Mouse (Mus musculus) spleen, postnatal 4 days (tissue): Measurements from ENCODE around the gene Spop.

Source experiments
- DNase-seq, 2 experiments: peaks; one replicate each; pipeline ENCODE4 v3.0.0; 2022; ENCODE audit warnings: low spot score in 2 of 2

Spop gene

DNA sequence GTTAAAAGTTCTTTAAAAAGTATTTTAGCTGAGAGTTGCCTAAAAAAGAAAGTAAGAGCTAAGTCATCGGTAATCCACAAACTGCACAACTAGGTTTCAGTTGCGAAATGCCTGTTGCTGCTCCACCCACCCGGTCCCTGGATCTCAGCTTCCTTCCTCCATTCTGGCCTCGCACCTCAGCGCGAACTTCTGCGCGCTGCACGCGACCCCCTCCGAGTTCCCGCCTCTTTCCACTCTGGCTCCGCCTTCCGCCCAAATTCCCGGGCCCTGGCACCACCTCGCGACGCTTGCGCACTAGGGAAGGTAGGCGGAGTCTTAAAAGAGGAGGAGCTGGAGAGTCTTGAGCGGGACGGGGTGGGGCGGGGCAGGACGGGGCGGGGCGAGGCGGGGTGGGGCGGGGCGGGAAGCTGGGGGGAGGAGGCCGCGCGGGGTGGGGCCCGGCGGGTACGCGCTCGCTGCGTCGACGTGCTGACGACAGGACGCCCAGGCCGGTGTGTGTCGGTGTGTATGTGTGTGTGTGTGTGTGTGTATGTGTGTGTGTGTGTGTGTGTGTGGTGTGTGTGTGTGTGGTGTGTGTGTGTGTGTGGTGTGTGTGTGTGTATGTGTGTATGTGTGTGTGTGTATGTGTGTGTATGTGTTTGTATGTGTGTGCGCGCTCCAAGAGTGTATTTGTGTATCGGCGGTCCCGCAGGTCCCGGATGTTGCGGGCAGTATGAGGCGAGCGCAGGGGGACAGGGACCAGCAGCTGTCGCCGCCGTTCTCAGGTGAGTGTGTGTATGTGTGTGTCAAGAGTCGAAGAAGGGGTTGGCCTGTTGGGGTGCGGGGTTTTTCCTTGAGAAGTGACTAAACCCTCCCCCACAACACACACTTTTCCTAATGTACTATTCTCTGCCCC, at the start of gene Spop:
Gene Spop (plus strand): TSS at position 440 of the 895 bp plus-strand sequence.
- DNase-seq, result peak; percentile 94

DNA sequence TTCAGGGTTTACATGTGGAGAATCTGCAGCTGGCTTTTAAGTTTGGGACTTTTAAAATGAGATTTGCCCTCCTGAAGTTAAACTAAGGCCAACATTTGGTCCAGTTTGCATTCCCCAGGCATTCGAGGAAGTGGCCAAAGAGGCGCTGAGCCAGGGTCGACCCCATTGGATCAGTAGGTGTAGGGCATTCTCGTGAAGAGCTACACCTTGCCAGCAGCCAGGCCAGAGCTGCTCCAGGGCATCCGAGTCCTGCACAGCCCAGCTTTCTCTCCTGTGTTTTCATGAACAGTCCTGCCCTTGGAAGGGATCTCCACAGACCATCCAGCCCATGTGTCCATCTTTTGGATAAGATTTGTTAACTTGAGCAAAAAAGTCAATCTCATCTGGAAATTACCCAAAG, 49.5 kb upstream of the Spop start:
- no peak for DNase-seq

DNA sequence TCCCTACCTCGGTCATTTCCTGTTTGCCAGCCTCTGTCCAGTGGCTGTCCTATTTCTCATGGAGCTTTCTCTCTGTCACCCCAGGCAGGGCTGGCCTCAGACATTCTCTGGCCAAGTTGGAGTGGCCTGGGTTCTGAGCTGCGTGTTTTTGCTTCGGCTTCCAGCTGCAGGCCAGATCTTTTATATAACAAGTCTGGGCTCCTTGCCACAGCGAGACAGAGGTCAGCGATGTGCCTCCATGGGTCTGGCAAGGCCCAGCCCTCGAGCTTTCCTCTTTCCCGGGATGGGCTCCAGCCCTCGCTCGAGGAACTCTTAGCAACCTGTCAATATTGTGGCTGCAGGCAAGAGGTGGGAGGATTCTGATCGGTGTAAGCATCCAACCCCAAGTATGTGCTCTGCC, 48.3 kb upstream of the Spop start:
- DNase-seq, result no peak

DNA sequence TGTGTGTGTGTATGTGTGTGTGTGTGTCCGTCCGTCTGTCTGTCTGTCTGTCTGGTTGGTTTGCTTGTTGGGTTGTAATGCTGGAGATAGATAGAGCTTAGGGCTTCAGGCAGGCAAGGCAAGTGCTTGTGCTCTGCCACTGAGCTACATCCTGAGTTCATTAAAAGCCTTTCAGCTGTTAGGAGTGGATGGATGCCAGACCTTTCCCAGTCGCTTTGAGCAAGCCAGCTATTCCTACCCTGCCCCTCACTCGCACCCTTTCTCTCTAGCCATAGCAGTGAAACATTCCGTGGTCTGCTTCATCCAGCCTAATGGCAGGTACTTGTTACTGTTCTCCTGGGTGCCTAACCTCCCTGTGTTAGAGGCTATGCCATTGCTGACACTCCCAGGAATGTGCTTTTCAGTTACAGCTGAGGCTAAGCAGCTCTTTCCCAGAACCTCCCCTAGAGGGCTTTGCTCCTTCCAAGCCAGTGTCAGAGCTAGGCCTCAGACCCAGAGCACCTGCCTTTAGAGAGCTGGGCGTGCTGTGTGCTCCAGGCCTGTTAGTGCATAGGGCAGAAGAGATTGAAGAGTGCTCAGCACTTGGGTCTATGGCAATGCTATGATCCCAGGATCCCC, 47.5 kb upstream of the Spop start:
- DNase-seq, result no peak

DNA sequence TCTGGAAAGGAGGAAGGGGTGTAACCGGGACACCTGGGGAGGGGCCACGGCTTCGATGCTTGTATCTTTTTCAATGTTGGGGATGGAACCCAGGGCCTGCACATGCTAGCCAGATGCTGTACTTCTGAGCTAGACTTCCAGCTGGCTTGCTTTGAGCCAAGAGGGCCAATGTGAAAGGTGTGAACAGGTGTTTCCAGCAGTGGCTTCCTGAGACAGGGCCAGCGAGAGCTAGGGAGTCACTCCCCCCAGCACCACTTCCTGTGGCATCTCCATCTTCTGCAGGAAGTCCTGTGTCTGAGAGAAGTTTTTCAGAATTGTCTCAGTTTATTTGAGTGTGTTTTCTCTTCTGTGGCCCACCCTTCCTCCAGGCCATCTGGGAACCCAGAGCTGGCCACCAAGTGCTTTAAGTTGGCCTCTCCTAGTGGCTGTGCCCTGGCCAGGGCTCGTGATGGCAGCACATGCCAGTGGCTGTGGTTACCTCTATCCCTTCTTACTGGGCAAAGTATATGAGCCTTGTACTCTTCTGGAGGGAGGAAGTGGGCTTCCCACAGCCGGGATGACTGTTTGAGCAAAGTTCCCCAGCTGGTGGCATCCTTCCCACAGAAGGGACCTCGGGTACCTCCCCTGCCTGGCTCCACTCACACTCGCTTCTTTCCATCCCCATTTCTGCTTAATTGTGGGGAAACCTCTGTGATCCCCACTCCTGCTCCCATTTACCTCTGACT, 46.7 kb upstream of the Spop start:
- no peak for DNase-seq

DNA sequence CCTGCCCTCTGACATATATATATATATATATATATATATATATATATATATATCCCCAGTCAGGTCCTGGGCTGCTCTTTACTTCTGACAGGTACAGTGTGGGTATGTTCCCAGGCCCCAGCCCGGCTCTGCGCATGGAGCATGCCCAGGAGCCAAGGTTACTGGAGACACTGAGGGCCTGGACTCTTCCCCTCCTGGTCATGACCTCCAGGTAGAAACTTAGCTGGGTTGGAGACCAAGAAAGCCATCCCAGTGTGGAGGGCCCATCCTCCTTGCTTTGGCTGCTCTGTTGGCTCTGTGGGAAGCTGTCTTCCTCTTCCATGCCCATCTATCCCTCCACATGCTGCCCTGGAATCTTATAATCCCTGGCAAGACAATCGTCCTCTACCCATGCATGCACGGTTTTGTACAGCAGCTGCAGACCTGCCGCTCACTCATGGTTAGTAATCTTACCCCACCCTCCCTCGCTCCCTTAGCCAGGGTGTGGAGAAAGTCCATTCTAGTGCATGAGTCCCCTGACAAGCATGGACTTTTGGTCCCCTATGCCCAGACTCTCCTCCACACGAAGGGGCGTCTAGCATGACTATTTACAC, 45.6 kb upstream of the Spop start:
- DNase-seq, result no peak

DNA sequence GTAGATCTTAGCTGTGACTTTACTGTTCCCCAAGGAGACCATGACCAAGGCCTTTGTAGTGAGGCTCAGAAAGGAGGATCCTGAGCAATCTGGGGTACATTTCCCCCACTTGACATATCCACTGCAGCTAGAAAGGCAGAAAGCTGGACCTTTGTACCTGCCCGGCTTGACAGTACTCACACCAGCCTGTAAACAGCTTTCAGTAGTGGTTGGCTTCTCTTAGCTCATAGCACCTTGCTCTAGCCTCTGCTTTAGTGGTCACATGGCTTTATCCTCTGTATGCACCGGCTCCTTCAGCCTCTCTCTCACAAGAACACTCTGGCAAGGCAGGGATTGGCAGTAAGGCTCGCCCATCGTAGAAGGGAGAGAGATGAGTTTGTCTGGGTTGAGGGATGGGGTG, 45.0 kb upstream of the Spop start:
- no peak for DNase-seq

DNA sequence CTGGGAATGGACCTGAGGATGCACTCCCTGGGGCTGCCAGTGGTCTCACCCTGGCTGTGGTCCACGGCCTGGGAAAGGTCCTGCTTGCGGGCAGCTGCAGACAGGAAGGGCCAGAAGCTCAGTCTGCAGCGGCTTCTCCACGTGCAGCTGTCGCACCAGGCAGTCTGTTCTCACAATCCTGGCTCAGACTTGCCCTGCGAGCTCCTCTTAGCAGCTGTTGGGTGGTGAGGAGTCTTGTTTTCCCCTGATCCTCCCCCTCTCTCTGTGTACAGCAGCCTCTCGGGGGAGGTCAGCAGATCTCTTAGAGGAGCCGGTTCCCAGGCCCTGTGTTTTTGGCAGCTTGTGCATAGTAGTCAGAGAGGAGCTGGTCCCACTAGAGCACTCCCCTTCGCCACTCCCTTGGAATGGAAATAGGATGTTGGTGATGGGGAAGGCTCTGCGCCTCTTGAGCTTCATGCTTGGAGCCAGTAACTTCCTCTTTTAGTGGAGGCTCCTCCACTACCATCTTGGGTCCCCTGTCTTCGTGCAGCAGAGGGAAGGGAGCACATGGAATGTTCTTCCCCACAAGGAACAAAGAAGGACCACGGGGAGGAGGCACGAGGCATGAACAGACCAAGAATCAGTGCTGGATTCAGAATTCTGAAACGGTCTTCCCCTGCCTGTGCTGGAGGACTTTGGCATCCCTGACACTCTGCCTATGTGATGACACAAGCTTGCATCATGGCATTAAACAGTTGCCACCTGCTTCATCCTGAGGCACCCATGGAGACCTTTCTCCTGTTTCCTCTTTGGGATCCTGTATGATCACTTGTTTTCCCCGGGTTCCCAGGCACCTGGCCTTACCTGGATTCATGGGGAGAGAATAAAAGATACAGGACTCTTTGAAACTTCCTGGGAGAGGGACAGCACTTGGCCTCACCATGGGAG, 43.7 kb upstream of the Spop start:
- no peak for DNase-seq

DNA sequence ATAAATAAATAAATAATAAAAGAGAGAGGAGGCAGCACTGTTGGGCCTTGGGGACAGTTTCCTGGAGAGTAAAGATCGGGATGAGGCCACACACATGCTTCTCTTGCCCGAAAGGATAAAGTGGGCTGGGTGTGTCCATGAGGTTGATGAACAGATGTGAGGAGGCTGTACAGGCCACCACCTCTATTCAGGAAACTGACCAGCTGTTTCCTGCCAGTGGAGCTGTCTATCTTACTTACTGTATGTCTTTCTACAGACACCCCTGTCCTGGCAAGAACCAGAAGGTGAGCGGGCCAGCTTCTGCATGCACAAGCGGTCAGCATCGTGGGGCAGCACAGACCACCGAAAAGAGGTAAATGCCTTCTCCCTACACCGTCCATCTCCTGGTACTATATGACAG, 42.7 kb upstream of the Spop start:
- DNase-seq, result no peak

DNA sequence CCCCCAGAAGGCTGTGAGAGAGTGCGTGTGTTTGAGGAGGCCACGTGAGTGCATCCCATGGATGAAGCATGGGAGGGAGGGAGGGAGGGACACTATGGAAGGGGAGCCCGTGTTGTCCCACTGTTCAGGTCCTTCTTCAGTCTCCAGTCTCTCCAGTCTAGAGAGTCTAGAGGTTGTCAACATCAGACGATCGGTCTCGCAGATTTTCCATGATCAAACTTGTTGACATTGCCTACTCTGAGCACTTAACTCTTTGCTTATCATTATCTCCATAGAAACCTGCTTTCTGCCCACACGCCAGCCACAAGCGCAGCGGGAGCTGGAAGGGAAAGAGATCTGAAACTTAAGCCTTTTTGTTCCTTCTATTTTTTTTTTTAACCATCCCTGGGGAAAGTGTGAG, 35.0 kb upstream of the Spop start:
- no peak for DNase-seq

DNA sequence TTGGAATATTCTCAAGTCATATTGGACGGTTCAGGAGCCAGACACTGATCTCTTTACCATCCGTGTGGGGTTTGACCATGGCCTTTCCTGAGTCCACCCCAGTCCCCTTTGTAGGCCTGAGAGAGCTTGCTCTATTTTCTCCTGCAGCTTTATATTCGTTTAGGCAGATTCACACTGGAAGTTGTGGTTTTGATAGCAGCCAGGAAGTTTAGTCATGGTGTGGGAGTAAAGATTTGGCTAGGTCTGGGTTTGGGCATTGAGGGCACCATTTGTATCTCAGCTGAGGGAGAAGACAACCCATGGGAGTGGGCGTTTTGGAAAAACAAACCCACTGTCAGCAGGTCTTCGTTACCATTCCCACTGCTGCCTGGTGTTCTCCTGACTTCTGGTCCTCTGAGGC, 34.3 kb upstream of the Spop start:
- no peak for DNase-seq

DNA sequence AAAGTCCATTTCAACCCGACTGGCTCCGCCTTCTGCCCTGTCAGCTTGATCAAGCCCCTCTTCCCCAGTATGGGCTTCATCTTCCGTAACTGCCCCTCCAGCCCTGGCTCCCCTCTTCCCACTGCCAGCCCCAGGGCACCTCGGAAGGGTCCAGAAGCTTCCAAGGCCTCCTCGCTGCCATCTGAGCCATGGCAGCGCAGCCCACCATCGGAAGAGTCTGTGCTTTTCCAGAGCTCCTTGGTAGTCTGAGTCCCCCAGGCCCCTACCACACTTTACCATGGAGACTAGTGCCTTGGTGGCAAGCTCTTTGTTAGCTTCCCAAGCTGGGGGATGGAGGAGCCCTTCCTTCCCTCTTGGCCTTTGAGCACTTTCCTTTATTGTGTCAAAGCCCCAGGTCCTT, 33.2 kb upstream of the Spop start:
- DNase-seq, result no peak

DNA sequence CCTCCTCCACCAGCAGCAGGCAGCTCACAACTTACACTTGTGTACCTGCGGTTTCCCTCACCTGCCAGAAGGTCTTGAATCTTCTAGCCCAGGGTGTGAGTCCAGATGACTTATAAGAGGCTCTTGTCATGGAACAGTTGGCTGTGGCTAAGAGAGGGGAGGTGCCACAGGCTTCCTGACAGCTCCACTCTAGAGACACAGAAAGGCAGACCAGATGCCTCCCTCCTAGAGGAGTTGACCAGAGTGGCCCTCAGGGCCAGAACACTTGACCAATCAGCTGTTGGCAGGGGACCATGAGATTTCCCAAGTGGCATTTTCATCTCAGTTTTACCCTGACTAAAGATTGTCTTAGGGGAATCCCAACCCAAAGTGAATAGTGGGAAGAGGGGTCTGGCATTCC, 32.7 kb upstream of the Spop start:
- no peak for DNase-seq

DNA sequence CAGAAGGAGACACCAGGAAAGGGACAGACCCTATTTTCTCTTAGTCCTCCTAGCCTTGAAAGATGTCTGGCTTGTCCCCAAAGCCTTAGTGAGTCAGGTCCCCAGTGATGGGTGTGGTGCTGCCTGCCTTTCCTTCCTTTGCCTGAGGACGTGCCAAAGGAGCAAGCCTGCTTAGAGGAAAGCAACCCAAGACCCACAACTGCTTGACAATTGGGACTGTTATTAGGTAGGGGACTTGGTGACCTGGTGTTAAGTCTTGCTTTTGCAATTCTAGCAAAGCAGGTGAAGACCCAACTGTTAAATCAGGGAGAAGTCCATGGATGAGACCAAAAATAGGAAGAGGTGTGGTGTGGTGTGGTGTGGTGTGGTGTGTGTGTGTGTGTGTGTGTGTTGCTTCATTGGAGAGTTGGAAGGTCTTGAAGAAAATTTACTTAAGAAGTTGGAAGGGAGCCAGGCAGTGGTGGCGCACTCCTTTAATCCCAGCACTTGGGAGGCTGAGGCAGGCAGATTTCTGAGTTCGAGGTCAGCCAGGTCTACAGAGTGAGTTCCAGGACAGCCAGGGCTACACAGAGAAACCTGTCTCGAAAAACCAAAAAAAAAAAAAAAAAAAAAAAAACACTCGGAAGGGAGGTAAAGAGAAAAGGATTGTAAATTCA, 30.4 kb upstream of the Spop start:
- DNase-seq, result no peak

DNA sequence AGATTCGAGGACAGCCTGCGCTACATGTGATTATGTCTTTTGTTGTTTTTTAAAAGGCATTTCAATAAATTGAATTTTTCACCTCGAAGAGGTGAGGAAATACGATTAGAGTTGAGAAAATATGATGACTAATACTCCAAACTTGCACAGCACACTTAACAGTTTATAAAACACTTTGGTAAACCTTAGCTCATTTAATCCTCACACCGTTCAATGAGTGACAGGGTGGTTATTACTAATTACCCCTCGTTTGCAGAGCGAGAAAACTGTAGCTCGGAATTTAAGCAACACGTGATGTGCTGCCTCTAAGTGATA, 29.9 kb upstream of the Spop start:
- DNase-seq, result no peak

DNA sequence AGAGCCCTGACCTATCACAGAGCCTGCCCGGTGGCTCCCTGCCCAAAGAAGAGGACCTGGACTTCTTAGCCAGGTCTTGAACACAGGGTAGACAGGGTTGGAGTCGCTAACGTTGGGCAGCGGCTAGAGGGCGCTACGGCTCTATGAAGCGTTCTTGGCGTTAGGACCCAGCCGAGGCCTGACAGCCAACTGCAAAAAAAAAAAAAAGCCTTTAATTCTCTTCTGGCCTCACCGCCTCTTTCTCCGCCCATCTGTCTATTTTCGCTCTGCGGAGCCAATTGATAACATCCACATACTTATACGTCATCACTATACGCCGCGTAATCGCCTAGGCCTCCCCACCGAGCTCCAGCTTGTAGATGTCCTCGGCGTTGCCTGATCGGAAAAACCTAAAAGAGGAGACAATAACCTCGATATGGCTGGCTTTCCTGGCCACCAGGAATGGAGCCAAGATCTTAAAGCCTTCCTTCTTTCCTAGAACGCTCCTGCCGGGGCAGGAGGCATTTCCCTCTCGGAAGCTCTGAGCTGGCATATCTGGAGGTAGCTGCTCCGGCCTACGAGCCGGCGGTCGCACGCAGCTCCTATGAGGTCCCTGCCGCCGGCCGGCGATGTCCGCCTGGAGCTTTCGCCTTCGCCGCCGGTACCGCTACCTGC, 29.4 kb upstream of the Spop start, which contains the start of gene Slc35b1:
Gene Slc35b1 (plus strand): TSS at position 374 of the 654 bp plus-strand sequence.
- peak; percentile 86 to 94 for DNase-seq

DNA sequence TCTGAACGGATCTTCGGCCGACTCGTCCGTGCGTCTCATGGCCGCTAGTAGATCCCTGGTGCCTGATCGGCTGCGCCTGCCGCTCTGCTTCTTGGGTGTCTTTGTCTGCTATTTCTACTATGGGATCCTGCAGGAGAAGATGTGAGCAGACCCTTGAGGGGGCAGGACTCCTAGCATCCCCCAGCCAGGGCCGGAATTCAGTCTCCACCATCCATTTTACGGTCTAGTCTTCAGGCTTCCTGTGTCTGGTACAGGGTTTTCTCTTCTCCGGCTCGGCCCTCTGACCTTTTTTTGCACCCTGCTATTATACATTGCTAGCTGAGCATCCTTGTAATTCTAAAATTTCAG, 28.9 kb upstream of the Spop start:
- DNase-seq, result no peak

DNA sequence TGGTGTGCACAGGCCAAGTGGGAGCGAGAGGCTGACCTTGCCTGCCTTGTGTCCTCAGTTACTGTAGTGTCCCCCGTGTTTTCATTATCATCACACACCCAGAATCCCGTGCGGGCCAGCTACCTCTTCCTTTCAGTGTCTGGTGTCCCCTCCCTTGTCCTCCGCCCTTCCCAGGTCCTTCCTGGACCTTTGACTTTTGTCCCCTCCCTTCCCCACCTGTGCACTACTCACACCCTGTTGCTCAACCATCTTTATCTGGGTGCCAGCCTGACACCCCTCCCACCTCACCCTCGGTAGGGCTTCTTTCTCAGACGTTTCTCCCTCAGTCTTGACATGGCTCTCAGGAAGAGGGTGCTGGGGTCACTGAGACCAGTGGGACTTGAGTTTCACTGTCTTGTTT, 26.5 kb upstream of the Spop start:
- no peak for DNase-seq

DNA sequence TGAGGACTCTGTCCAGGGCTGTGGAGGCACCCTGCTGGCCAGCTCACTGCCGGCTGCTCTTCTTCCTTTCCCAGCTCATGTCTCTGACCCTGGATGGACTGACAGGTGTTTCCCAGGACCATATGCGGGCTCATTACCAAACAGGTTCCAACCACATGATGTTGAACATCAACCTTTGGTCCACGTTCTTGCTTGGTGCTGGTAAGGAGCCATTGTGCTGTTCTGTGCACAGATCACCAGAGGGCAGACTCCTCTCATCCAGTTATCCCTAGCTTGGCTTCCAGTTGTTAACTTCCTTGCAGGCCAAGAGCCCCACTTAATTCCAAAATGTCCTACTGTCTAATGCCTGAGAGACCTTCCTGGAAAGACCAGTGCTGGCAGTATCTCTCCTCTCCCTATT, 24.9 kb upstream of the Spop start:
- DNase-seq, result no peak

DNA sequence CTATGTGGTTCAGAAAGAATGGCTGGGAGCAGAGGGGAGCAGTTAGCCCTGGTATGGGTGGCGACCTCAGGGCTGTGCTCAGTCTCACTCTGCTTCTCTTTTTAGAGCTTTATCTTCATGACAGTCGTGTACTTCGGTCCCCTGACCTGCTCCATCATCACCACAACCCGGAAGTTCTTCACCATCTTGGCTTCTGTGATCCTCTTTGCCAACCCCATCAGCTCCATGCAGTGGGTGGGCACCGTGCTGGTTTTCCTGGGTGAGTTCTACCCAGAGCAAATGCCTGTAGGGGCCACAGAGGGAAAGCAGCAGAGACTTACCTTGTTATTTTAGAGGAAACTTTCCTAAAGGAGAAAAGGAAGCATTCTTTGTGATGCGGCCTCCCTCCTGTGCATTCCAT, 23.5 kb upstream of the Spop start:
- no peak for DNase-seq
